Mouse (Mus musculus): ENCODE data around the gene Chmp6. TPM values are rescaled to one million over a fixed set of nuclear protein-coding genes. Genes with fewer than 3 reads are reported as not detected.

The Chmp6 gene
- polyA plus RNA-seq, 1 experiment from 2014 or later: 112 TPM

DNA sequence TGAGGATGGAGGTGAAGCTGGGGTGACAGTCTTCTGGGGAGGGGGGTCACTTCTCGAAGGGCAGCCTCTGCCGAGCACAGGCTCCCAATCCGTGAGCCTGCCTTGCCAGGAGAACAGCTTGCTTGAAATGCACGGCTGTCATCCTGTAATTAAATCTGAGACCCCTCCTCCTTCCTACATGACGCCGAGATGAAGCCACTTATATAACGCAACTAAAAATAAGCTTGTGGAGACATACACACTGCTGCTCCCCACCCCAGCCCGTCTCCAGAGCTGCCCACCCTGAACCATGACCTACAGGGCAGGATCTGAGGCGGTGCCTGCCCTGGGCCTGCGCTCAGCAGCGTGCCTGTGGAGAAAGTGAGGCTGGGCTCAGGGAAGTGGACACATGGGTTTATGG lies 26.9 kb downstream of the Chmp6 start:
- 60% methylated on average over 11 of the region's 11 CpGs for WGBS
- no peaks in the 10 kb centered on the region for H3K9me3 ChIP-seq
- 0 out of 2 replicates have a peak overlapping the region, but pooled peaks have one; percentile 9 for H3K4me2 ChIP-seq (replicated peaks)
- no peak for ATAC-seq (ENCODE audit: low FRiP score, low read depth)
- peaks cover 6% of the 10 kb centered on the region; the same call in 1 of the 2 replicates for H3K27me3 ChIP-seq
- peaks cover 84% of the 10 kb centered on the region for H3K4me1 ChIP-seq
- H3K9ac ChIP-seq: peak overlapping the region; percentile 25; the same call in 1 of the 2 replicates
- H3K4me3 ChIP-seq: no peak overlapping the region
- H3K36me3 ChIP-seq: no peaks in the 10 kb centered on the region
- H3K27ac ChIP-seq: no peak overlapping the region

DNA sequence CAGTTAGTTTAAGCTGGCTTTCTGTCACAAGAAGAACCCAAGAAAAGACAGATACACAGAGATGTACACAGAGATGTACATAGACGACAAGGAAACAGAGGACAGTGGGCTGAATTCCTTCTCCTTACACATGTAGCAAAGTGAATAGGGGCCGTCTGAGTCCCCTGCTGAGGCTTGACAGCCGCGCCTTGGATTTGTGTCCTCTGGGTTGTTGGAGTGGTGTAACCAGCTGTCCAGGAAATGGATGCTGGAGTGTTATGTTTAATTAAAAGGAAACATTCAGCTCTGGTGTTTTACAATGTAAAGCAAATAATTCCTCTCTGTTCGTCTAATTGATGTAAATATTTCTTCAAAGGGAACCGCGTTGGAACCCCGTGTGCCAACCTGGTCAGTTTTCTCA lies 28.6 kb downstream of the Chmp6 start:
- Histone ChIP-seq H3K4me2 (replicated peaks) (peak overlapping the region; percentile 72), H3K36me3 (no peaks in the 10 kb centered on the region), H3K27ac (no peak overlapping the region), H3K4me1 (peaks cover 74% of the 10 kb centered on the region), H3K9me3 (no peaks in the 10 kb centered on the region), H3K27me3 (peaks cover 6% of the 10 kb centered on the region; the same call in 1 of the 2 replicates), H3K4me3 (peak overlapping the region; percentile 79), H3K9ac (peak overlapping the region; percentile 75)
- ATAC-seq (ENCODE audit: low FRiP score, low read depth): no peak
- 7% methylated on average over 8 of the region's 8 CpGs for WGBS

DNA sequence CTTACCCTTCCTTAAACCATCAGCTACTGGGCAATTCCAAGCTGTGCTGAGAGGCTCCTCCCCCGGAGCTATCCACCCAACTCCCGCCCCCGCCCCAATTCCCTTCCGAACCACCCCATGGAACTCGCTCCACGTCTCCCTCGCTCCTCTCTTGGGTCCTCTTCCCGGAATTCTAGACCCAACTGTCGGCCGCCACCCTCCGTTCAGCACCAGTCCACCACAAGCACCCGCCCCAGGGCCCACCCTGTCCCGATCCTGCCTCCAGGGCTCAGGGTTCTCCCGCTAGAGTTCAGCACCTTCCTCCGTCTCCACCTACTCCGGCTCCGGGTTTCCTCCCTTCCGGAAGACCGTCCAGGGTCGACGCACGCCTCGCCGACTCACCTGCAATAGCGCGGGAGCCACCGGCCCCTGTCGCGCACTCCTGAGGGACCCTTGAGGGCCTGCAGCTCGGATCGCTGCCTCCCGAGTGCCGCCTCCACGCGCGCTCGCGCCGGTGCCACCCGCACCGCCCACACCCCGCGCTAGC lies 29.0 kb downstream of the Chmp6 start:
- Histone ChIP-seq H3K9me3 (no peaks in the 10 kb centered on the region), H3K4me2 (replicated peaks) (peak overlapping the region; percentile 72), H3K4me3 (peak overlapping the region; percentile 79), H3K9ac (peak overlapping the region; percentile 75), H3K4me1 (peaks cover 69% of the 10 kb centered on the region), H3K27me3 (peaks cover 6% of the 10 kb centered on the region; the same call in 1 of the 2 replicates), H3K27ac (peak overlapping the region; percentile 86), H3K36me3 (no peaks in the 10 kb centered on the region)
- under 1% methylated on average over 43 of the region's 43 CpGs for WGBS
- ATAC-seq (ENCODE audit: low FRiP score, low read depth): peak; percentile 54

DNA sequence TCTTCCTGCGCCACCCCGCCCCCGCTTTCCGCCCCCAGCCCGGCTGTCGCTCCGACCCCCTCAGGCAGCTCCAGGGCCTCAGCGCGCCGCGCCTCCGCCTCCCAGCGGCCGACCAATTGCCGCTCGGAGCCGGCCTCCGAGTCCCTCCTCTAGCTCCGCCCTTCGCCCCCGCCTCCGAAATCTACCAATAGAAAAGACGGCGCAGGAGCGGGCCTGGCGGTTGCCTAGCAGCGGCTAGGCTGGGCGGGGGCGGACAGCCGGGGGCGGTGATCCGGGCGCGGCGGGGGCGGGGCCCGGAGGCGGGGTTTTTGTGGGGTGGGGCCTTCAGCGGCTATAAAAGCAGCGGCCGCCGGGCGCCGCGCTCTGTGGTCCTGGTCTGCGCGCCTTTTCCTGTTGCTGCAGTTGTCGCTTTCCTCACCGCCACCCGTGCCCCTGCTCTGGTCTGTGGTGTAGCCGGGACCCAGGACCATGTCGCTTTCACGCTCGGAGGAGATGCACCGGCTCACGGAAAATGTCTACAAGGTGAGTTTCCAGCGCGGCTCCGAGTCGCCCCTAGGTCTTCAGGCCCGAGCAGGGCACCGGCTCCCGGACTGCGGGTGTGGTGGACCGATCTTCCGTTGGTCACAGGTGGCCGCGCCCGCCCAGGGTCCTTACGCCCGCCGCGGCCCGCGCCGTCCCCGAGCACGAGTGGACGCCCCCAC lies 29.6 kb downstream of the Chmp6 start, which contains the start of gene Baiap2:
TSS of gene Baiap2 (plus strand) at position 37 of the 701 bp plus-strand sequence.
- Histone ChIP-seq H3K9me3 (no peaks in the 10 kb centered on the region), H3K4me2 (replicated peaks) (peak within 1 kb of the TSS; percentile 99), H3K4me1 (peaks cover 63% of the 10 kb centered on the region), H3K36me3 (no peaks in the 10 kb centered on the region), H3K4me3 (peak within 1 kb of the TSS; percentile 79), H3K27ac (peak within 1 kb of the TSS; percentile 86), H3K27me3 (peaks cover 6% of the 10 kb centered on the region; the same call in 1 of the 2 replicates), H3K9ac (peak within 1 kb of the TSS; percentile 83)
- peak; percentile 96 for ATAC-seq (ENCODE audit: low FRiP score, low read depth)
- WGBS: under 1% methylated on average over 75 of the region's 79 CpGs

DNA sequence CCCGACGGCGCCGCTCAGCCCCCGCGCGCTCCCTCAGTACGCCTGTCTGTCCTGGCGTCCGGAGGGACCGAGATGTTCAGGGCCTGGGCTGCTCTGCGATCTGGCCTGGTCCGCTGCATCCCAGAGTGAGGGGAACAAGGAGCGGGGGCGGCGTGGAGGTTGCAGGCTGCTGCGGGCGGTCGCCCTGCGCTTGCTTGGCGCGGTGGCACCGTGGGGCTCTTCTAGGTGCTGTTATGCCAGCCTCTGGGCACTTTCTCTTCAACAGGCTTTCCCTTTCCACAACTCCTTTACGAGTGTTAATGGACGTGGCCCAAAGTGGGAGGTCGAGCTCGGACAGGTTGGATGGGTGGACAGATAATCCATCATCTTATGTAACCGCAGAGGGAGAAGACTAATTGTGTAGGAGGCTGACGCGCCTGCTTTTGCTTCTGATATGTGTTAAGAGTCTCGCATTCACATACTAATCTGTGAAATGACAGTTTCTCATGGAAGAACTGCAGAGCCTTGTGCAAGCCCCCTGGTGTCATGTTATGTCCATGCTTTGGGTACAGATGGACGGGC lies 30.3 kb downstream of the Chmp6 start:
- Histone ChIP-seq H3K9ac (peak overlapping the region; percentile 83), H3K9me3 (no peaks in the 10 kb centered on the region), H3K4me3 (peak overlapping the region; percentile 79), H3K27ac (peak overlapping the region; percentile 17; the same call in 1 of the 2 replicates), H3K4me2 (replicated peaks) (peak overlapping the region; percentile 99), H3K36me3 (no peaks in the 10 kb centered on the region), H3K27me3 (peaks cover 6% of the 10 kb centered on the region; the same call in 1 of the 2 replicates), H3K4me1 (peaks cover 57% of the 10 kb centered on the region)
- ATAC-seq (ENCODE audit: low FRiP score, low read depth): peak; percentile 20; the same call in 1 of the 2 replicates
- WGBS: 3% methylated on average over 32 of the region's 32 CpGs

DNA sequence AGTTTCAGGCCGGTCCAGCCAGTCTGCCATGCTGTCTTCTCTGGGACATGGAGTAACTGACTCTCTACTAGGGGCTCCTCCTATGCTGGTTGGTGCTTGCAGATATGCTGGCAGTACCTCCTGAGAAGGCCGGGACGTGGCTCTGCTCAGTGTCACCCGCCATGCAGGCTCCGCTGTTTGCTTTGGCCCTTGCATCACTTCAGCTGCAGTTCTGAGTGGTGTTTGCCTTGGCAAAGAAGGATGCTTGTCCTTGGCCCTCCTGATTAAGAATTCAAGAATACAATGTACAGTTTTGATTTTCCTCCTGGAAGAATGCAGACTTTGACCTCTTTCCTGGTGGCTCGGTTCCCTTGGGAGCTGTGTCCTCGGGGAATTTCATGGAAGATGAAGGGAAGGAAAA lies 32.1 kb downstream of the Chmp6 start:
- Histone ChIP-seq H3K4me2 (replicated peaks) (peak overlapping the region; percentile 99), H3K9me3 (no peaks in the 10 kb centered on the region), H3K4me3 (0 out of 2 replicates have a peak overlapping the region, but pooled peaks have one; percentile 4), H3K27me3 (peaks cover 6% of the 10 kb centered on the region; the same call in 1 of the 2 replicates), H3K36me3 (no peaks in the 10 kb centered on the region), H3K9ac (no peak overlapping the region), H3K27ac (no peak overlapping the region), H3K4me1 (peaks cover 44% of the 10 kb centered on the region)
- no peak for ATAC-seq (ENCODE audit: low FRiP score, low read depth)
- 83% methylated on average over 7 of the region's 7 CpGs for WGBS

DNA sequence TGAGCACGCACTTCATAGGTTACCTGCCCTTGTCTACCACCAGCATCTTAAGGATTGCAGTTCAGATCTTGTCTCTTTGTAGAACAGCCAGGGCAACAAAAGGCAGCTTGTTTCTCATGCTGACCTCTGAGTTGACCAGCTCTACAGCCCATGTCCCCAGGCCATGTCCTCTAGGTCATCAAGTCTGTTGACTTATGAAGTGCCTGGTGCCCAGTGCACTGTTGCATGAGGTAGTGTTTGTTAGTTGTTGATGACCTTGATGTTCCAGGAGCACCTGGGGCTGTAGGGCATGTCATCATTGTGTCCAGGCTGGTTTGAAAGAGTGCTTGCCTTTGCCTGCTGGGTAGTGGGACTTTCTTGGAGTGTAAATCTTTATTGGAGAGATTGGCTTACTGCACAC lies 34.2 kb downstream of the Chmp6 start:
- 96% methylated on average over 1 of the region's 1 CpGs for WGBS
- no peak for ATAC-seq (ENCODE audit: low FRiP score, low read depth)
- H3K4me1 ChIP-seq: peaks cover 35% of the 10 kb centered on the region

DNA sequence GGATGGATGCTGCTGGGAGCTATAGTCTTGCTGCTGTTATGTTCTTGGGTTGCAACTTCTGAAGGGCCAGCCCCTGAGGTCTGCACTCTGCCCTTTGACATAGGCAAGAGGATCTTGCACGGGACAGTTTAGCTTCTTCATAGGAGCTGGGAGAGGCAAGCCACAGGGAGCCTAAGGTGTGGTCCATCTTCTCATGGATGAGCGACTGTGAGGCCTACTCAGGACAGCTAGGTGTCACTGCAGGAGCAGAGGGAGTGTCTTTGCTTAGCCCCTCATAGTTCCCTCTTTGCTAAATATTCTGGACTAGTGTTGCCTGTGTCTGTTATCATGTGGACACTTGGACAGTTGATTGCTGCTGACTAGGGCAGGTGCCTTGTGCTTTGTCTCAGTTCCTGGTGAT lies 34.7 kb downstream of the Chmp6 start:
- WGBS: 63% methylated on average over 2 of the region's 2 CpGs
- Histone ChIP-seq H3K27me3 (no peaks in the 10 kb centered on the region), H3K9ac (no peak overlapping the region; the same call in 1 of the 2 replicates), H3K4me3 (no peak overlapping the region), H3K36me3 (no peaks in the 10 kb centered on the region), H3K9me3 (no peaks in the 10 kb centered on the region), H3K4me2 (replicated peaks) (no peak overlapping the region), H3K4me1 (peaks cover 40% of the 10 kb centered on the region), H3K27ac (no peak overlapping the region)
- no peak for ATAC-seq (ENCODE audit: low FRiP score, low read depth)

More for the DNA sequence above, 34.2 kb downstream of the Chmp6 start:
- H3K27ac ChIP-seq: no peak overlapping the region
- H3K27me3 ChIP-seq: no peaks in the 10 kb centered on the region
- H3K9me3 ChIP-seq: no peaks in the 10 kb centered on the region
- H3K9ac ChIP-seq: no peak overlapping the region; the same call in 1 of the 2 replicates
- H3K36me3 ChIP-seq: no peaks in the 10 kb centered on the region
- no peak overlapping the region for H3K4me3 ChIP-seq
- no peak overlapping the region for H3K4me2 ChIP-seq (replicated peaks)

DNA sequence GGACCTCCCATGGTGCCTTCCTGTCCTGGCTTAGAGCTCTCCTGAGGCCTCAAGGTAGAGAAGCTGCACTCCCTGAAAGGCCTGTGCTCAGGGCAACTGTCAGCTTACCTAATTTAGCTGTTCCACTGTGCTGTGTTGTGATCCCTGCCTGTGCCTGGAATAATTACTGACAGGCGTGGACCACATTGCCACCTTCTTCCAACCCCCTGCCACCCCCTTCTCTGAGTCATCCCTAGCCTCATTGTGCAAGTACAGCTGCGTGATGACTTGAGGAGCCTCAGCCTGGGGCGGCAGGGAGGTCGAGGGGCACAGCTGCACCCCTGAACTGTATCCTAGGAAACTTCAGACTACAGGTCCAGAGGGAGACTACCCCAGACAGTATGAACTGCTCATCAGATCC lies 35.1 kb downstream of the Chmp6 start:
- H3K4me2 ChIP-seq (replicated peaks): no peak overlapping the region
- H3K4me3 ChIP-seq: no peak overlapping the region
- H3K9ac ChIP-seq: no peak overlapping the region; the same call in 1 of the 2 replicates
- no peak for ATAC-seq (ENCODE audit: low FRiP score, low read depth)
- H3K27me3 ChIP-seq: no peaks in the 10 kb centered on the region
- no peak overlapping the region for H3K27ac ChIP-seq
- 57% methylated on average over 4 of the region's 4 CpGs for WGBS
- H3K36me3 ChIP-seq: no peaks in the 10 kb centered on the region
- peaks cover 44% of the 10 kb centered on the region for H3K4me1 ChIP-seq
- H3K9me3 ChIP-seq: no peaks in the 10 kb centered on the region

DNA sequence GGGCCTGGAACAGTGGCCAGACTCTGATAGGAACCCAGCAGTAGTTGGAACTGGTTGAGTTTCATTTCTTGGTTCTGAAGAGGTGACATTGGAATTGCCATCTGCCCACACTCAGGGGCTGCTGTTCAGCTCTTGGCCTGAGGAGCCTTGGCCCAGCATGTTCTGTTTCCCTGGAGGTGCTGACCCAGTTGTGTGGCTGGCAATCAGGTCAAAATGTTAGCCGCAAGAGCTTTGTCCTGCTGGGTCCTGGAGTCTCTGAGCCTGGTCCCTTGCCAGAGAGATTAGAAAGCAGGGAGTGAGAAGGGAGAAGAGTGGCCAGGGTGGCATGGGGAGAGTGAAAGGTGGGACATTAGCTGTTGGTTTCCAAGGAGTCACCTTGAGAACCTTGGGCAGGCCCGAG lies 35.6 kb downstream of the Chmp6 start:
- Histone ChIP-seq H3K9me3 (no peaks in the 10 kb centered on the region), H3K4me3 (no peak overlapping the region), H3K27me3 (no peaks in the 10 kb centered on the region), H3K36me3 (no peaks in the 10 kb centered on the region), H3K4me2 (replicated peaks) (no peak overlapping the region), H3K9ac (no peak overlapping the region), H3K27ac (no peak overlapping the region; the same call in 1 of the 2 replicates), H3K4me1 (peaks cover 43% of the 10 kb centered on the region)
- ATAC-seq (ENCODE audit: low FRiP score, low read depth): no peak
- 88% methylated on average over 2 of the region's 2 CpGs for WGBS

DNA sequence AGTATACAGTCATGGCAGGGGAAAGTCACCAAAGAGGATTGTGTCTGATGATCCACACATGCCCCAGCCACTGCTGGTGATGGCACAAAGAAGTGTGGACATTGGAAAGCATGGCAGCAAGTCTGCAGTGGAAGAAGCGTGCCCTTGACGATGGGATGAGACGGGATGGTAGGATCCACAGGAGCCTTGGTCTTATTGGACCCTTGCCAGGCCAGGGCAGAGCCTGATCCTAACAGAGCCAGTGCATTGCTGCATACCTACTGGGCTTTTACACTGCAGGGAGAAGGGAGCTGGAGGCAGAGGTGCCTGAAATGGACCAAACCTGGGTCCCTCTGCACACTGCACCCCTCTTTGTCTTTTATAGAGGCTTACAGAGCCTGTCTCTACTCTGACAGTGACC lies 37.3 kb downstream of the Chmp6 start:
- no peak overlapping the region for H3K27ac ChIP-seq
- whole genome bisulfite sequencing: 90% methylated on average over 3 of the region's 3 CpGs

DNA sequence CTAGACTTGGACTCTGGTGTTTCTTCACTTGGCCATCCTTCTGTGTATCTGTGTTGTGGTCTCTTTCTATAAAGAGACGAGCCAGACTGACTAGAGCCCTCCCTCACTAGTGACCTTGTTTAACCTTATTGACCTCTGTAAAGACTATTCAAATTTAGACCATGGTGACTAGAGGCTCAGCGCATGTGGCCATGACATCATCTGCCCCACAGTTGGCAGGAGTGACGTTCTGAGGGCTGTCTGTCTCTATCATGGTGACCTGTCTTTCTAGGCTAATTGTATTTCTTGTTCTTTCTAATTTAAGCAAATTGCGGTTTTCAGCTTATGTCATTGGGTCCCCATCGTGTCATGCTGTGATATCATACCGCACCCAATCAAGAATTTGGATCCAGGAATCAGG lies 38.1 kb downstream of the Chmp6 start:
- Histone ChIP-seq H3K4me3 (no peak overlapping the region), H3K27me3 (no peaks in the 10 kb centered on the region), H3K9me3 (no peaks in the 10 kb centered on the region), H3K9ac (no peak overlapping the region), H3K4me2 (replicated peaks) (no peak overlapping the region), H3K4me1 (peaks cover 37% of the 10 kb centered on the region), H3K36me3 (no peaks in the 10 kb centered on the region), H3K27ac (no peak overlapping the region)
- 88% methylated on average over 6 of the region's 6 CpGs for WGBS
- no peak for ATAC-seq (ENCODE audit: low FRiP score, low read depth)

More for the DNA sequence above, 37.3 kb downstream of the Chmp6 start:
- Histone ChIP-seq H3K4me2 (replicated peaks) (no peak overlapping the region), H3K9me3 (no peaks in the 10 kb centered on the region), H3K27me3 (no peaks in the 10 kb centered on the region), H3K4me3 (no peak overlapping the region), H3K4me1 (peaks cover 37% of the 10 kb centered on the region), H3K9ac (no peak overlapping the region), H3K36me3 (no peaks in the 10 kb centered on the region)
- ATAC-seq (ENCODE audit: low FRiP score, low read depth): no peak

All from limb, embryonic 13.5 days (tissue).